Mouse (Mus musculus) left cerebral cortex, adult 2 months (tissue): ENCODE data around the gene Fam19a1. TPM values are rescaled to one million over a fixed set of nuclear protein-coding genes. Genes with fewer than 3 reads are reported as not detected.

Experiments used
- DNase-seq, 2 experiments: peaks; one replicate each; pipeline ENCODE4 v3.0.0; 2021 to 2022; ENCODE audit warnings: low spot score in 2 of 2, mixed read lengths in 1 of 2; ENCODE audit errors: extremely low spot score in 1 of 2
- H3K27ac ChIP-seq: fragments of 200-600 bp; 2 replicates; pipeline ENCODE4 v1.8.1; 2022
- H3K4me3 ChIP-seq: fragments of 200-600 bp; 2 replicates; pipeline ENCODE4 v1.8.1; 2022
- CTCF ChIP-seq: fragments of 200-600 bp; IDR thresholded peaks from 2 replicates; pipeline ENCODE4 v1.8.1; 2022; ENCODE audit warnings: antibody characterized with exemption, mild to moderate bottlenecking, moderate library complexity
- intact Hi-C: fragments of 180-260 bp; cut with DNase I; formaldehyde crosslinking; loops from one replicate; pipeline ENCODE4 v1.15.1; 2025
- total RNA-seq, 2 experiments: library from RNA; stranded (reverse); gene quantifications; 2 replicates each; pipeline ENCODE4 v1.2.3; 2021

Gene Fam19a1
- total RNA-seq, 2 experiments from 2014 or later = 70.4 to 80.2 TPM

DNA sequence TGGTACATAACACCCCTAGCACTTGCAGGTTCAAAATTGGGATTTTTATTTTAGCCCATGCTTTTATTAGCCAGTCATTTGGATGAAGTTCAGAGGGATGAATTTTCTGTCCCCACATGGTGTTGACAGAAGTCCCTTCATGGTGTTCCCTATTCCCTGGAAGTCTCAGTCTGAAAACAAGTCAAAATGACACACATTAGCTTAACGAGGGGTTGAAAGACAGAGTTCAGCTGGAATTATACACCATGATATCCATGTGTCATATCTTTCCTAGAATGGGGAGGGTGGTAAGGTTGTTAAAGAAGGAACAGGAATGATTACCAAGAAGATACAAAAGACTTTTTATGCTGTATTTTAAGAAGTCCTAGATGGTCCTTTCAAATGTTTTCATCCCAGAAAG lies 511.2 kb downstream of the Fam19a1 start:
- DNase-seq = no peak
- intact Hi-C loops = no loop called here
- no peak overlapping the region for H3K4me3 ChIP-seq

GRCm38 (mm10) chr6:96631518-96631917 lies 518.6 kb downstream of the Fam19a1 start:
- no peak overlapping the region for H3K27ac ChIP-seq
- no peak for TF ChIP-seq CTCF
- DNase-seq = no peak
- no peak overlapping the region for H3K4me3 ChIP-seq
- intact Hi-C loops = no loop called here

More for the DNA sequence above, 511.2 kb downstream of the Fam19a1 start:
- TF ChIP-seq CTCF = no peak
- H3K27ac ChIP-seq = no peak overlapping the region

GRCm38 (mm10) chr6:96632243-96632642 lies 519.3 kb downstream of the Fam19a1 start:
- DNase-seq = no peak
- Histone ChIP-seq H3K4me3 (no peak overlapping the region), H3K27ac (no peak overlapping the region)
- no peak for TF ChIP-seq CTCF
- intact Hi-C loops = no loop called here

DNA sequence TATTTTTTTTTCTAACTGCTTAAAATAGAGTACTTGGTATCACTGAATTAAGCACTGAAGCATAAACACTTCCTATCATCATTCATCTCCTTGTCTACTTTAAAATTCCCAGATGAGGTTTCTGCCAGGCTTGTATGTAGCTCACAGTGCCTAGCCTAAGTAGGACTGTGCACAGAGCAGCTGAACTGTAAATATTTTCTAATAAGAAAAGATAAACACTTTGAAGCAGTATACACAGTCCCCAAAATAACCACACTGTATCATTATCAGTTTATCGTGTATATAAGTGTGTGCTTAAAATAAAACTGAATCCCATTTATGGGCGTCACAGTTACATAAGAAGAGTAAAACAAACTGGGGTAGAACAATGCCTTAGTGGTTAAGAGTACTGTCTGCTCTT lies 522.7 kb downstream of the Fam19a1 start:
- H3K4me3 ChIP-seq = no peak overlapping the region
- no peak overlapping the region for H3K27ac ChIP-seq
- TF ChIP-seq CTCF = no peak
- DNase-seq = no peak
- intact Hi-C loops = no loop called here

DNA sequence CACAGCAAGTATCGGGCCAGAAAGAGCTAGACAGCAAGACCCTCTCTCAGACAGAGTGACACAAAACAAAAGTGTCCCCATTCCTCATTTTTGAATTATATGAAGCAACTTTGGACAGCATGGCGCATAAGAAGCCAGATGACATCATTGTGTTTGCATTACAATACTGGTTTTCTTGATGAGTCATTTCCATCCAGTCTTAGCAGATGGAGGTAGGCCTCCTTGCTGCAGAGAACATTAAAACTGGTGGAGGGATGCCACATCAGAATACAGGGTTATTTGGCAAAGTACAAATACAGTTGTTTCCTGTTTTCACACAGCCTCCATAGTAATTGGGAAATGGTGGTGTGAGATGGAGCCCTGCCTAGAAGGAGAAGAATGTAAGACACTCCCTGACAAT lies 535.8 kb downstream of the Fam19a1 start:
- TF ChIP-seq CTCF = no peak
- DNase-seq = no peak
- Histone ChIP-seq H3K27ac (no peak overlapping the region), H3K4me3 (no peak overlapping the region)
- intact Hi-C loops = no loop called here

- intact Hi-C loops = no loop called here
- DNase-seq = no peak
- H3K27ac ChIP-seq = no peak overlapping the region
- no peak for TF ChIP-seq CTCF
- no peak overlapping the region for H3K4me3 ChIP-seq
These were observed 536.3 kb downstream of the Fam19a1 start for GRCm38 (mm10) chr6:96649267-96649666.

- DNase-seq = no peak
- no peak overlapping the region for H3K4me3 ChIP-seq
- intact Hi-C loops = no loop called here
- no peak overlapping the region for H3K27ac ChIP-seq
- no peak for TF ChIP-seq CTCF
These were observed 553.4 kb downstream of the Fam19a1 start for GRCm38 (mm10) chr6:96666311-96666710.

GRCm38 (mm10) chr6:96677813-96678212 lies 564.9 kb downstream of the Fam19a1 start:
- no peak overlapping the region for H3K27ac ChIP-seq
- H3K4me3 ChIP-seq = no peak overlapping the region
- TF ChIP-seq CTCF = no peak
- intact Hi-C loops = no loop called here
- no peak for DNase-seq

Other genes with a start within 250 kb of the Fam19a1 start
- not detected for gene 1700123L14Rik, start 53.1 kb downstream of the Fam19a1 start, total RNA-seq